Mouse (Mus musculus): ENCODE data around the gene Adgrg2.

Gene Adgrg2

GRCm38 (mm10) chrX:160502048-160503041 lies 111.9 kb downstream of the Adgrg2 start, which contains the start of gene Phka2:
TSS of gene Phka2 (plus strand) at chrX:160502166.
- peak; percentile 77 for DNase-seq

GRCm38 (mm10) chrX:160509046-160509445 lies 118.6 kb downstream of the Adgrg2 start:
- no peak for DNase-seq

DNA sequence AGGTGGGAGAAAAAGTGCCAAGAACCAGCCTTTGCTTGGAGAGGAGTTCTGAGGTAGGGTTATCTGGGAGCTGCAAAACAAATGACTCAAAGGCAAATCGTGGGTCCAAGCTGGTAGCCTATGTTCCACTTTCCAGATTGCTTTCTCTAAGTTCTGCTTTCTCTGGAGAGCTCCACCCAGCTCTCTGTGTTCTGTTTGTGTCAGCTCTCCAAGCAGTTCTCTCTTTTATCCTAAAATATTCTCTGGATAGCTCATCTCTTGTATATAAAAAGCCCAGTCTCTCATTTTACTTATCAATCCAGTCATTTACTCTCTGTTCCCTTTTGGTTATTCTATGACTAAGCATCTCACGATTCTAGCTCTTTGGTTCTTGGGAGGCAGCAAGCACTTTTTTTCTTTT lies 119.7 kb downstream of the Adgrg2 start:
- DNase-seq: no peak

GRCm38 (mm10) chrX:160516027-160516426 lies 125.5 kb downstream of the Adgrg2 start:
- no peak for DNase-seq

DNA sequence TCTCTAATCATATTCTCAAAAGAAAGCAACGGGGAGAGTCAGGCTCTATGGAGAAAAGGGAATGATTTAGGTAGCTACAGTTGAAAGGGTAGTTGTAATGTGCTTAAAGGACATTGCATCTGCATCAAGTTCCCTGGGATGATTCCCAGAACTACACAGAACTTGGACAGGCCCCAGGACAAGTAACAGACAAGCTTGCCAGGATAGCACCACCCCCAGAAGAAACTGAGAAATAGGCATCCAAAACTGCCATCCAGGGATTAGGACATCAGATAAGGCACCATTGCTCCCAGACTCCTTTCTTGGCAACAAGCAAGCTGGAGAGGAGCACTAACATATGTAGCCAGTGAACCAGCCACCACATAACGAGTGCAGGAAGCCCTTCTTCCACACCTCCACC lies 152.3 kb downstream of the Adgrg2 start:
- no peak for DNase-seq

All from right cerebral cortex, postnatal 4 days (tissue).